Mouse (Mus musculus): ENCODE data around the gene Synpo2. TPM values are rescaled to one million over a fixed set of nuclear protein-coding genes. Genes with fewer than 3 reads are reported as not detected.
A peak's percentile ranks its signal among the peaks of the same experiment; 100 is the strongest.

Synpo2 gene
- polyA plus RNA-seq (2014; fragmentation: Nextera tagmentation; extraction: Ambion mirVana): 39.9 and 43.6 TPM in 2 replicates

- peak within 1 kb of the TSS; percentile 61 for H3K4me2 ChIP-seq (replicated peaks; ENCODE audit: low read depth, low read length)
Measured at GRCm38 (mm10) chr3:123235921-123236320, at the start of gene Synpo2. Gene Synpo2, minus strand, starts transcription at chr3:123236149.

GRCm38 (mm10) chr3:123285649-123286048 lies 49.7 kb upstream of the Synpo2 start:
- H3K27me3 ChIP-seq (ENCODE audit: control insufficient read depth, insufficient read depth, low read length): no peaks in the 10 kb centered on the region
- ATAC-seq (ENCODE audit: insufficient number of reproducible peaks, insufficient read depth, low FRiP score, low read depth): no peak
- peaks cover 27% of the 10 kb centered on the region for H3K36me3 ChIP-seq (ENCODE audit: control insufficient read depth, insufficient read depth, low read length)
- H3K4me2 ChIP-seq (replicated peaks; ENCODE audit: low read depth, low read length): no peak overlapping the region
- no peak overlapping the region for H3K9ac ChIP-seq (replicated peaks; ENCODE audit: low read depth, low read length)
- H3K4me3 ChIP-seq (ENCODE audit: low read depth, low read length): no peak overlapping the region
- no peaks in the 10 kb centered on the region for H3K4me1 ChIP-seq (ENCODE audit: control insufficient read depth, insufficient read depth, low read length)
- no peak overlapping the region for H3K27ac ChIP-seq (ENCODE audit: low read length)
- no peaks in the 10 kb centered on the region for H3K9me3 ChIP-seq (ENCODE audit: control insufficient read depth, low read depth, low read length)

More at GRCm38 (mm10) chr3:123235921-123236320, at the start of gene Synpo2:
- Histone ChIP-seq H3K27ac (ENCODE audit: low read length) (peak within 1 kb of the TSS; percentile 67; the same call in 1 of the 2 replicates), H3K9me3 (ENCODE audit: control insufficient read depth, low read depth, low read length) (no peaks in the 10 kb centered on the region), H3K27me3 (ENCODE audit: control insufficient read depth, insufficient read depth, low read length) (no peaks in the 10 kb centered on the region), H3K9ac (replicated peaks; ENCODE audit: low read depth, low read length) (peak within 1 kb of the TSS; percentile 49), H3K4me3 (ENCODE audit: low read depth, low read length) (peak within 1 kb of the TSS; percentile 57), H3K4me1 (ENCODE audit: control insufficient read depth, insufficient read depth, low read length) (peaks cover 7% of the 10 kb centered on the region; the same call in 1 of the 2 replicates), H3K36me3 (ENCODE audit: control insufficient read depth, insufficient read depth, low read length) (no peaks in the 10 kb centered on the region)
- under 1% methylated on average over 20 of the region's 20 CpGs for WGBS
- peak; percentile 84; the same call in 1 of the 2 replicates for ATAC-seq (ENCODE audit: insufficient number of reproducible peaks, insufficient read depth, low FRiP score, low read depth)

DNA sequence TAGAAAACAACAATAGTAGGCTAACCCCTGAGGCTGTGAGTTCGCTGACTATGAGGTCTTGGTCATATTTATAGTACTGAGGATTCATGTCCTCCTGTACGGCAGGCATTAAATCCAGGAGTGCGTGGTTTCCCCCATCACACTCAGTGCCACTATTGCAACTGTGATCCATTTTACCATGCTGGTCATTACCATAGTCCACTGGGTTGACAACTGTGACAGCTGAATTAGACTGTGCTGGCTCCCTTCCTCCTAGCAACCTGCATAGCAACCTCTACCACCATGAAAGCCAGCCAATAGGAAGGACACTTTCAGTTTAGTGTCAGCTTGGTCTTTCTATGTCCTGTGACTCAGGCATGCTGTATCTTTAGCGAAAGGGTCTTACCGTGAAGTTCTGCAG lies 48.3 kb upstream of the Synpo2 start:
- H3K27ac ChIP-seq (ENCODE audit: low read length): no peak overlapping the region
- no peak overlapping the region for H3K9ac ChIP-seq (replicated peaks; ENCODE audit: low read depth, low read length)
- no peak overlapping the region for H3K4me2 ChIP-seq (replicated peaks; ENCODE audit: low read depth, low read length)
- no peaks in the 10 kb centered on the region for H3K4me1 ChIP-seq (ENCODE audit: control insufficient read depth, insufficient read depth, low read length)
- no peak overlapping the region for H3K4me3 ChIP-seq (ENCODE audit: low read depth, low read length)
- H3K36me3 ChIP-seq (ENCODE audit: control insufficient read depth, insufficient read depth, low read length): peaks cover 36% of the 10 kb centered on the region
- H3K9me3 ChIP-seq (ENCODE audit: control insufficient read depth, low read depth, low read length): no peaks in the 10 kb centered on the region
- 96% methylated on average over 5 of the region's 5 CpGs for WGBS
- H3K27me3 ChIP-seq (ENCODE audit: control insufficient read depth, insufficient read depth, low read length): no peaks in the 10 kb centered on the region
- ATAC-seq (ENCODE audit: insufficient number of reproducible peaks, insufficient read depth, low FRiP score, low read depth): no peak

DNA sequence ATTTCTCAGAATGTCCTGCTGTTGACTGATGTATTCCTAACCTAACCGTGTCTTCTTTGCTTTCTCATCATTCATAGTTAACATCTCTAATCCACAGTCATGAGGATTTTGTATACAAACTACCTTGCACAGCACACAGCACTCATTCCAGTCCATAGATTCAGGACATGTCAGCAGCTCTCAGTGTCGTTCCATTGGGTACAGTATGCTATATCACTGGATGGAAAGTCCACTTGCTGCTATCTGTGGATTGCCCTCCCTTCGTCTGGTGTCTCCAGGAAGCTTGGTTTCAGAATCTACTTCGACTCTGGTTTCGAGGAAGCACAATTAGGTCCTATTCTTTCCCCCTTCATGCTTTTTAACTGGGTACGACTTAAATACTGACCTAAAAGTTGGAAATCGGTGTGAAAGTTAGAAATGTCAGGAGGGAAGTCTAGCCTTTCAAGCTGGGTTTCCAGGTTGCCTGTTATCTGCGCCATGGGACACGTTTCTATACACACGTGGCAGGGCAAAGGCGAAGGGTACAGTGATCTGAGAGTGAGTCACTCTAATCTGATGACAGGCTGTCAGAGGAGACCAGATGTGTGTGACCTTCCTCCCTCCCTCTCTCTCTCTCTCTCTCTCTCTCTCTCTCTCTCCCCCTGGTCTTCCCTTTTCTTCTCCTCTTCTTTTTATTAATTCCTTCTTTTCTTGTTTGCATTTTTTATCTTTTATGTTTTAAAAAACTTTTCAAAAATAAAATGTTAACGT lies 47.1 kb upstream of the Synpo2 start:
- 74% methylated on average over 12 of the region's 12 CpGs for WGBS

DNA sequence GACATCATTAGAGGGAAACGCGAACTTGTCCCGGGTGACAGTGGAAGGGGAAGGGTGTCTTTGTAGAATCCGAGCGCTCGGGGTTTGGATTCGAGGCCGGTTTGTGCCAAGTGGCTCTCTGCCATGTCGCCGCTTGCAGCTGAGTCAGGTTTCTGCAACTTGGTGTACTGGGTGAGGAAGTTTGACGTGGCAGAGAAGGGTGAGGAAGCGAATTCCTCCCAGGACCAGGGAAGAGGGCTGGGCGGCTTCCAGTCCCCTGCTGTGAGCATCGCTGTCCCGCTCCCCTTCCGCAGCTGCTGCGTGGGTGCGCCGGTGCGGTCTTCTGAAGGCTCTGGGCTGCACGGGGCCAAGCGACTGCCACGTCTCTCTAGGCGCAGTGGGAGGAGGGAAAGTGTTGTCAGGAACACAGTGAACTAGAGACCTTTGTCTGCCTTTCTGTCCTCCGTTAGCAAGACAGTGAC lies 31.8 kb upstream of the Synpo2 start:
- H3K9me3 ChIP-seq (ENCODE audit: control insufficient read depth, low read depth, low read length): no peaks in the 10 kb centered on the region
- ATAC-seq (ENCODE audit: insufficient number of reproducible peaks, insufficient read depth, low FRiP score, low read depth): peak; percentile 29; the same call in 1 of the 2 replicates
- peak overlapping the region; percentile 57 for H3K9ac ChIP-seq (replicated peaks; ENCODE audit: low read depth, low read length)
- H3K4me1 ChIP-seq (ENCODE audit: control insufficient read depth, insufficient read depth, low read length): no peaks in the 10 kb centered on the region
- peak overlapping the region; percentile 45 for H3K4me3 ChIP-seq (ENCODE audit: low read depth, low read length)
- H3K27me3 ChIP-seq (ENCODE audit: control insufficient read depth, insufficient read depth, low read length): no peaks in the 10 kb centered on the region
- peak overlapping the region; percentile 48 for H3K4me2 ChIP-seq (replicated peaks; ENCODE audit: low read depth, low read length)
- 1% methylated on average over 25 of the region's 25 CpGs for WGBS
- peak overlapping the region; percentile 49 for H3K27ac ChIP-seq (ENCODE audit: low read length)
- H3K36me3 ChIP-seq (ENCODE audit: control insufficient read depth, insufficient read depth, low read length): peaks cover 26% of the 10 kb centered on the region

More for the DNA sequence above, 47.1 kb upstream of the Synpo2 start:
- Histone ChIP-seq H3K9me3 (ENCODE audit: control insufficient read depth, low read depth, low read length) (no peaks in the 10 kb centered on the region), H3K27me3 (ENCODE audit: control insufficient read depth, insufficient read depth, low read length) (no peaks in the 10 kb centered on the region), H3K4me3 (ENCODE audit: low read depth, low read length) (no peak overlapping the region), H3K27ac (ENCODE audit: low read length) (no peak overlapping the region), H3K9ac (replicated peaks; ENCODE audit: low read depth, low read length) (no peak overlapping the region), H3K4me2 (replicated peaks; ENCODE audit: low read depth, low read length) (no peak overlapping the region), H3K4me1 (ENCODE audit: control insufficient read depth, insufficient read depth, low read length) (no peaks in the 10 kb centered on the region), H3K36me3 (ENCODE audit: control insufficient read depth, insufficient read depth, low read length) (peaks cover 42% of the 10 kb centered on the region)
- ATAC-seq (ENCODE audit: insufficient number of reproducible peaks, insufficient read depth, low FRiP score, low read depth): no peak

- Histone ChIP-seq H3K4me3 (ENCODE audit: low read depth, low read length) (peak within 1 kb of the TSS; percentile 45), H3K27me3 (ENCODE audit: control insufficient read depth, insufficient read depth, low read length) (no peaks in the 10 kb centered on the region), H3K36me3 (ENCODE audit: control insufficient read depth, insufficient read depth, low read length) (peaks cover 20% of the 10 kb centered on the region), H3K4me1 (ENCODE audit: control insufficient read depth, insufficient read depth, low read length) (no peaks in the 10 kb centered on the region), H3K4me2 (replicated peaks; ENCODE audit: low read depth, low read length) (peak within 1 kb of the TSS; percentile 48), H3K27ac (ENCODE audit: low read length) (peak within 1 kb of the TSS; percentile 49), H3K9me3 (ENCODE audit: control insufficient read depth, low read depth, low read length) (no peaks in the 10 kb centered on the region), H3K9ac (replicated peaks; ENCODE audit: low read depth, low read length) (peak within 1 kb of the TSS; percentile 57)
- 2% methylated on average over 61 of the region's 68 CpGs for whole genome bisulfite sequencing
- peak; percentile 90 for ATAC-seq (ENCODE audit: insufficient number of reproducible peaks, insufficient read depth, low FRiP score, low read depth)
Measured at GRCm38 (mm10) chr3:123266753-123267651, 31.1 kb upstream of the Synpo2 start, which contains the start of gene Sec24d. Gene Sec24d, plus strand, starts transcription at chr3:123267455.

DNA sequence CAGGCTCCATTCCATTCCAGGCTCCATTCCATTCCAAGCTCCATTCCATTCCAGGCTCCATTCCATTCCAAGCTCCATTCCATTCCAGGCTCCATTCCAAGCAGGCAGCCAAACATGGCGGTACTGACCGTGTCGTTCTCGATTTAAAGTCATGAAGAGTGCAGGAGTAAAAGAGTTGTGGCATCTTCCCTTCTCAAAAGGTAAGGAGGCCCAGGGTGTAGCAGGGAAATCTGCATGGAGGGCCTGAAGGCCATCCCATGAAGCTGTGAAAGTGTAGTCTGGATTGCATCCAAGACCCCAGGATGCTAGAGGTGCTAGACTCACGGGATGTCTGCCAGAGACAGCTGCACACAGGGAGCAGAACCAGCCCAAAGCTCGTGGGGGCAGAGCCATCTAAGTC lies 28.8 kb upstream of the Synpo2 start:
- H3K9me3 ChIP-seq (ENCODE audit: control insufficient read depth, low read depth, low read length): no peaks in the 10 kb centered on the region
- peak overlapping the region; percentile 20 for H3K4me3 ChIP-seq (ENCODE audit: low read depth, low read length)
- ATAC-seq (ENCODE audit: insufficient number of reproducible peaks, insufficient read depth, low FRiP score, low read depth): no peak
- no peak overlapping the region for H3K27ac ChIP-seq (ENCODE audit: low read length)
- H3K4me2 ChIP-seq (replicated peaks; ENCODE audit: low read depth, low read length): peak overlapping the region; percentile 29
- H3K36me3 ChIP-seq (ENCODE audit: control insufficient read depth, insufficient read depth, low read length): no peaks in the 10 kb centered on the region
- H3K9ac ChIP-seq (replicated peaks; ENCODE audit: low read depth, low read length): no peak overlapping the region
- no peaks in the 10 kb centered on the region for H3K4me1 ChIP-seq (ENCODE audit: control insufficient read depth, insufficient read depth, low read length)
- 45% methylated on average over 6 of the region's 6 CpGs for WGBS
- no peaks in the 10 kb centered on the region for H3K27me3 ChIP-seq (ENCODE audit: control insufficient read depth, insufficient read depth, low read length)

DNA sequence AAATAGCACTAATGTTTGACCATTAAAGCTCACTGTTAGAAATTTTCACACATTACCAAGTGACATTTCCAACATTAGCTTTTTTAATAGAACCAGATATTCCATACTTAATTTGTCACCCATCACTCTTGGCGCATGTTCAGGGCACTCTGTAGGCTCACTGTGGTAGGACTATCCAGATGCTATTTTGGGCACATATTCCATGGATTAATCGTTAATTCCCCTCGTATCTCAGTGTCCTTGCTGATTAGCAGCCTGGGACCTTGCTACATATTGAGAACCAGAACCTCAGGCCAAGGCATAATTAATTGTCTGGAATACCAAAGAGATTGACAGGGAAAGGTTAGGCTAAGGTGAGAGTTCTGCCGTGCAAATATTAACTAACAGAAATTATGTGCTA lies 22.8 kb upstream of the Synpo2 start:
- no peak overlapping the region for H3K4me2 ChIP-seq (replicated peaks; ENCODE audit: low read depth, low read length)
- H3K4me3 ChIP-seq (ENCODE audit: low read depth, low read length): no peak overlapping the region
- H3K27me3 ChIP-seq (ENCODE audit: control insufficient read depth, insufficient read depth, low read length): no peaks in the 10 kb centered on the region
- no peak for ATAC-seq (ENCODE audit: insufficient number of reproducible peaks, insufficient read depth, low FRiP score, low read depth)
- no peaks in the 10 kb centered on the region for H3K36me3 ChIP-seq (ENCODE audit: control insufficient read depth, insufficient read depth, low read length)
- 64% methylated on average over 4 of the region's 4 CpGs for WGBS
- H3K27ac ChIP-seq (ENCODE audit: low read length): no peak overlapping the region
- no peaks in the 10 kb centered on the region for H3K4me1 ChIP-seq (ENCODE audit: control insufficient read depth, insufficient read depth, low read length)
- no peaks in the 10 kb centered on the region for H3K9me3 ChIP-seq (ENCODE audit: control insufficient read depth, low read depth, low read length)
- H3K9ac ChIP-seq (replicated peaks; ENCODE audit: low read depth, low read length): no peak overlapping the region

Measured in stomach, embryonic 14.5 days (tissue).